Mouse (Mus musculus): Measurements from ENCODE around the gene Tnpo1. TPM values are rescaled to one million over a fixed set of nuclear protein-coding genes. Genes with fewer than 3 reads are reported as not detected.

Gene Tnpo1
- total and polyA plus RNA-seq, 2 experiments from 2014 or later: 22.6 to 63.4 TPM

DNA sequence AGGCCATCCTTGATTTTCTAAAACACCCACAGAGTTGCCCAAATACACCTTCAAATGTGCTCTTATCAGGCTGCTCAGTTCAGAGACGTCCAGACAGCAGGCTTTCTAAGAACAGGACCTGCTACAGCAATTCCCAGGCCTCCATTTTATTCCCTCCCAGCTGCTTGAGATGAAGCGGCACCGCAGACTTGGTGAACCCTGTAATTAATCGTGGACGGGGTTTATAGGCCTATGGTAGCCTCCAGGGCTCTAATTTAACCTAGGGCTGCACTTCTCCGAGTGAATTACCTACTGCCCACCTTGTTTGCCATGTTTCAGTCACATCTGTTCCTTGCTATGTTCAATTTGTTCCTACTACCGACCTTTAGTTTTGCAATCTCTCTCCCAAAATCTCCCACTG is 13.0 kb downstream of the Tnpo1 start:
- ATAC-seq (ENCODE audit: insufficient read depth, low read depth) (no peak), DNase-seq (ENCODE audit: low spot score) (no peak)
- Histone ChIP-seq H3K27me3 (ENCODE audit: control insufficient read depth, insufficient read depth, low read length) (no peaks in the 10 kb centered on the region), H3K27ac (ENCODE audit: low read depth) (no peak overlapping the region), H3K4me1 (ENCODE audit: control insufficient read depth, insufficient read depth) (peaks cover 17% of the 10 kb centered on the region), H3K9ac (replicated peaks; ENCODE audit: low read depth, low read length) (no peak overlapping the region), H3K9me3 (replicated peaks; ENCODE audit: control insufficient read depth, low read length) (no peaks in the 10 kb centered on the region), H3K4me3 (ENCODE audit: low read depth, low read length) (no peak overlapping the region), H3K36me3 (replicated peaks; ENCODE audit: control insufficient read depth, insufficient read depth, low read length) (no peaks in the 10 kb centered on the region), H3K4me2 (ENCODE audit: low read depth, low read length) (no peak overlapping the region)
- WGBS: 69% methylated on average over 7 of the region's 7 CpGs
- TF ChIP-seq EP300 (IDR thresholded peaks at IDR 0.05; ENCODE audit: low read depth) (no peak), CTCF (IDR thresholded peaks at IDR 0.05; ENCODE audit: low read depth) (no peak)

DNA sequence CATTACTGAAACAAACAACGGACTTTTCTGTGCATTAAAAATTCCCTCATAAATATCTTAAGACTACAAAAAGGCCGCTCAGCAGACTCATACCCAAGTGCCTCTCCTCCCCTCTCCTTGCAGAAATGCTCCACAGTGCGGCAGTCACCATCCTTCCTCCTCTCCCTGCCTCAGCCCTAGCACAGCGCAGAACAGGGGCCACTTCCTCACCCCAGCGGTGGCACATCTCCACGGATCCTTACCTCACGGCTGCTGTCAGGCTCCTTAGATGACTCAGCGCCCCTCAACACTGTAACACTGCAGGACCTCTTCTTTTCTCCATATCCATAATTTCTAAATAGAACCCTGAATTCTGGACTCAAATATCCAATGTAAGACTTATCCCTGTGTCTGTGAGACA is 13.6 kb downstream of the Tnpo1 start:
- Histone ChIP-seq H3K9ac (replicated peaks; ENCODE audit: low read depth, low read length) (no peak overlapping the region), H3K4me1 (ENCODE audit: control insufficient read depth, insufficient read depth) (peaks cover 17% of the 10 kb centered on the region), H3K4me2 (ENCODE audit: low read depth, low read length) (no peak overlapping the region), H3K27ac (ENCODE audit: low read depth) (no peak overlapping the region), H3K27me3 (ENCODE audit: control insufficient read depth, insufficient read depth, low read length) (no peaks in the 10 kb centered on the region), H3K4me3 (ENCODE audit: low read depth, low read length) (no peak overlapping the region), H3K9me3 (replicated peaks; ENCODE audit: control insufficient read depth, low read length) (no peaks in the 10 kb centered on the region), H3K36me3 (replicated peaks; ENCODE audit: control insufficient read depth, insufficient read depth, low read length) (no peaks in the 10 kb centered on the region)
- ATAC-seq (ENCODE audit: insufficient read depth, low read depth) (no peak), DNase-seq (ENCODE audit: low spot score) (no peak)
- 51% methylated on average over 8 of the region's 8 CpGs for WGBS
- TF ChIP-seq EP300 (IDR thresholded peaks at IDR 0.05; ENCODE audit: low read depth): no peak
- no peak for TF ChIP-seq CTCF (IDR thresholded peaks at IDR 0.05; ENCODE audit: low read depth)

DNA sequence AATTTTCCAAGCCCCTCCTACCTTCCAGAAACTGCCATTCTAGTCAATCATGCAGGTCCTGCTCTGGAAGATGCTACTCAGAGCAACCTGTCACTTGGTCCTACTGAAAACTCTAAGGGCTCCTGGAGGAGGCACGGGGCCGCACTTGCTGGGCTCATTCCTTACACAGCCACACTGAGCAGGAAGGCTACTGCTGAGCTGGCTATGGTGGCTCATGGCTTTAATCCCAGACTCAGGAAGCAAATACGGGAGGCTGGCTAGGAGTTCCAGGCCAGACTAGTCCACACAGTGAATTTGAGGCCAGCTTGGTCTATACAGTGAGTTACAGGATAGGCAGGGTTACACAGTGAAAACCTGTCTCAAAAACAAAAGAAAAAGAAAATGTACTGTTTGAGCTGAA is 15.4 kb downstream of the Tnpo1 start:
- Histone ChIP-seq H3K9ac (replicated peaks; ENCODE audit: low read depth, low read length) (no peak overlapping the region), H3K4me1 (ENCODE audit: control insufficient read depth, insufficient read depth) (peaks cover 17% of the 10 kb centered on the region)
- WGBS: 67% methylated on average over 3 of the region's 3 CpGs

DNA sequence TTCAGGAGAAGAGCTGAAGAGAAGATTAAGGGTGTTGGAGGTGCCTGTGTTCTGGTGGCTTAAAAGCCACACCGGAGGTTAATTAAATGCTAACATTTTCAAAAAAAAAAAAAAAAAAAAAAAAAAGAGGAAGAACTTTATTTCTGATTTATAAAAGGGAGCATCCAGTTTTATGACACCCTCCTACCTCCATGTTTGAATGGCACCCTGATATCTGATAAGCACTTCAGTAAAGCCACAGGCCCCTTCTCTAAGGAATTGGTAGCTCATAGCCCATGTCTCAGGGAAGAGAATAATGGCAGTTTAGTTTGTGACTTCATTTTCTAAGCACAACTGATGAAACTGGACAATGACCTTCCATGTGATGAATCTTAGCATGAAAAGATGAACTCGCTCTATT is 21.6 kb downstream of the Tnpo1 start:
- no peak overlapping the region for H3K27ac ChIP-seq (ENCODE audit: low read depth)
- no peak for DNase-seq (ENCODE audit: low spot score)
- H3K9ac ChIP-seq (replicated peaks; ENCODE audit: low read depth, low read length): no peak overlapping the region
- H3K4me1 ChIP-seq (ENCODE audit: control insufficient read depth, insufficient read depth): peaks cover 4% of the 10 kb centered on the region
- WGBS: 96% methylated on average over 2 of the region's 2 CpGs
- no peak overlapping the region for H3K4me3 ChIP-seq (ENCODE audit: low read depth, low read length)
- ATAC-seq (ENCODE audit: insufficient read depth, low read depth): no peak
- no peak overlapping the region for H3K4me2 ChIP-seq (ENCODE audit: low read depth, low read length)
- 0 out of 2 replicates have a peak, but pooled peaks cover 3% of the 10 kb centered on the region for H3K36me3 ChIP-seq (replicated peaks; ENCODE audit: control insufficient read depth, insufficient read depth, low read length)
- no peaks in the 10 kb centered on the region for H3K9me3 ChIP-seq (replicated peaks; ENCODE audit: control insufficient read depth, low read length)
- H3K27me3 ChIP-seq (ENCODE audit: control insufficient read depth, insufficient read depth, low read length): no peaks in the 10 kb centered on the region
- no peak for TF ChIP-seq EP300 (IDR thresholded peaks at IDR 0.05; ENCODE audit: low read depth)
- TF ChIP-seq CTCF (IDR thresholded peaks at IDR 0.05; ENCODE audit: low read depth): no peak

More for the DNA sequence above, 15.4 kb downstream of the Tnpo1 start:
- TF ChIP-seq EP300 (IDR thresholded peaks at IDR 0.05; ENCODE audit: low read depth): no peak
- Histone ChIP-seq H3K36me3 (replicated peaks; ENCODE audit: control insufficient read depth, insufficient read depth, low read length) (0 out of 2 replicates have a peak, but pooled peaks cover 3% of the 10 kb centered on the region), H3K4me2 (ENCODE audit: low read depth, low read length) (no peak overlapping the region), H3K4me3 (ENCODE audit: low read depth, low read length) (no peak overlapping the region), H3K27ac (ENCODE audit: low read depth) (no peak overlapping the region), H3K27me3 (ENCODE audit: control insufficient read depth, insufficient read depth, low read length) (no peaks in the 10 kb centered on the region), H3K9me3 (replicated peaks; ENCODE audit: control insufficient read depth, low read length) (no peaks in the 10 kb centered on the region)
- no peak for DNase-seq (ENCODE audit: low spot score)
- no peak for ATAC-seq (ENCODE audit: insufficient read depth, low read depth)

DNA sequence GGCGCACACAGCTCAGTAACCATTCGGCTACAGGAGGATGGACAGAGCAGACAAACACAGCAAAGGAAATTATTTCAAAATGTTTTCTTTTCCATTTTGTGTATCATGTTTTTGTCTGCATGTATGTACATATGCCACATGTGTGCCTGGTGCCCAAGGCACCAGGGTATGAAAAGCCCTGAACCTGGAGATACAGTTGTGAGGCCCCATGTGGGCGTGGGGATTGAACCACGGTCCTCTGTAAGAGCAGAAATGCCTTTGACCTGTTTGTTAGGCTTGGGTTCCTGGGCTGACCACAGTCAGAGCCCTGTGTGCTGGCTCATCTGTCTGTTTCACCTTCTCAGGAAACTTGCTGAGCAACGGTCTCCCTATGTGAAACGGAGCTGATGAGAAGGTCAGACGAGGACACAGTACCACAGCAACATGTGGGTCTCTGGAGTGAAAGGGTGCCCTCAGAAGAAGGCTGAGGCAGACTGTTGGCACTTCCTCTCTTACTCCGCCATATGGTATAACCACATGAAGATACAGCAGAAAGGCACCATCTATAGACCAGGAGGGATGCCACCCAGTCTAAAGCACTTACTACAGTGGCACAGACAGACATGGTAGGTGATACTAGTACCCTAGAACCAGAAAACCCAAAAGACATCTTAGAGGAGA is 23.7 kb downstream of the Tnpo1 start:
- WGBS: 87% methylated on average over 8 of the region's 8 CpGs
- no peaks in the 10 kb centered on the region for H3K9me3 ChIP-seq (replicated peaks; ENCODE audit: control insufficient read depth, low read length)
- H3K4me1 ChIP-seq (ENCODE audit: control insufficient read depth, insufficient read depth): peaks cover 7% of the 10 kb centered on the region
- no peak overlapping the region for H3K9ac ChIP-seq (replicated peaks; ENCODE audit: low read depth, low read length)
- no peak overlapping the region for H3K27ac ChIP-seq (ENCODE audit: low read depth)
- ATAC-seq (ENCODE audit: insufficient read depth, low read depth): no peak
- H3K4me2 ChIP-seq (ENCODE audit: low read depth, low read length): no peak overlapping the region
- no peak overlapping the region for H3K4me3 ChIP-seq (ENCODE audit: low read depth, low read length)
- no peak for DNase-seq (ENCODE audit: low spot score)
- H3K27me3 ChIP-seq (ENCODE audit: control insufficient read depth, insufficient read depth, low read length): no peaks in the 10 kb centered on the region
- TF ChIP-seq EP300 (IDR thresholded peaks at IDR 0.05; ENCODE audit: low read depth) (no peak), CTCF (IDR thresholded peaks at IDR 0.05; ENCODE audit: low read depth) (no peak)
- 0 out of 2 replicates have a peak, but pooled peaks cover 3% of the 10 kb centered on the region for H3K36me3 ChIP-seq (replicated peaks; ENCODE audit: control insufficient read depth, insufficient read depth, low read length)

DNA sequence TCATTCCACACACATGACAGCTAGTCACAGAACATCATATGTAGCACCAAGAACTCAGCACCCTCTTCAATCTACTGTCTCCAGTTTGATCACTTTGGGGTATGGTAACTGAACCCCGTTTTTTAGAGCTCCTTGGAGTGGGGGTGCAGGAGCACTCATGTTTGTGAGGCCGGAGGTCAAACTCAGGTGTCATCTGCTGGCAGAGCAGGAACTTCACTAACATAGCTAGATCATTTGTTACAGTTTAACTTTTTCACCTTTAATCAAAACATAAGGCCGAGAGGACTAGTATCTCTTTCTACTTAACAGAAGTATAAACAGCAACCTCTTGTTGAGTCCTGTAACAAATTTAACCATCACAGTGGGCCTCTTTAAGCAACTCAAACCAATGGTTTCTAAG is 26.6 kb downstream of the Tnpo1 start:
- no peak for DNase-seq (ENCODE audit: low spot score)
- Histone ChIP-seq H3K9ac (replicated peaks; ENCODE audit: low read depth, low read length) (no peak overlapping the region), H3K36me3 (replicated peaks; ENCODE audit: control insufficient read depth, insufficient read depth, low read length) (no peaks in the 10 kb centered on the region), H3K4me2 (ENCODE audit: low read depth, low read length) (no peak overlapping the region), H3K27me3 (ENCODE audit: control insufficient read depth, insufficient read depth, low read length) (no peaks in the 10 kb centered on the region), H3K27ac (ENCODE audit: low read depth) (no peak overlapping the region), H3K4me3 (ENCODE audit: low read depth, low read length) (no peak overlapping the region), H3K4me1 (ENCODE audit: control insufficient read depth, insufficient read depth) (peaks cover 12% of the 10 kb centered on the region), H3K9me3 (replicated peaks; ENCODE audit: control insufficient read depth, low read length) (no peaks in the 10 kb centered on the region)
- 79% methylated on average over 3 of the region's 3 CpGs for WGBS
- no peak for ATAC-seq (ENCODE audit: insufficient read depth, low read depth)
- TF ChIP-seq CTCF (IDR thresholded peaks at IDR 0.05; ENCODE audit: low read depth) (no peak), EP300 (IDR thresholded peaks at IDR 0.05; ENCODE audit: low read depth) (no peak)
